Mouse (Mus musculus): ENCODE results near the gene Klhl33. TPM values are rescaled to one million over a fixed set of nuclear protein-coding genes. Genes with fewer than 3 reads are reported as not detected.
"Not testable (repeated sequence)": the region's sequence is repeated elsewhere in the genome, so short reads cannot be mapped to it uniquely, and the experiment has no call there.

The Klhl33 gene
- polyA plus RNA-seq (2015; fragmentation: Nextera tagmentation; extraction: Ambion mirVana) = 0.27 and 0.41 TPM in 2 replicates

DNA sequence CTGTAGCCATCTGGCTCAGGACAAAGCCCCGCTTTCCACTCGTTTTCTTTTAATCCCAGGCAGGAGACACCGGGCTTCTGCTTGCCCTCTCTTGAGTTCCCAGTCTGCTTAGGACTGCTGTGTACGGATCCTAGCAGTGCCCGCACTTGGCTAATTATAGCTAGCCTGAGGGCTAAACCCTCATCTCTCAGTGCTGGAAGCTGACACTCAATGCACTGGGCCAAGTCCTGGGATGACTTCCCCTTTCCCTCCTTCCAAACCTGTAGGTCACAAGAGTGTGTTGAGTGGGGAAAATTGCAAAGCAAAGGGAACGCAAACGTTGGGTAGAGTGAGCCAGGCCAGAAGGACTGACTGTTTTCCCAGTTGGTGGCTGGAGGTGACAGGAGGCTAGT, at the start of gene Klhl33:
Klhl33 (minus strand) TSS at position 134 of the 392 bp plus-strand sequence.
- H3K4me1 ChIP-seq (ENCODE audit: insufficient read depth, low read length) = peaks cover 15% of the 10 kb centered on the region
- 49% methylated on average over 7 of the region's 7 CpGs for WGBS
- peak within 1 kb of the TSS; percentile 65 for H3K9ac ChIP-seq (replicated peaks; ENCODE audit: low read length)
- H3K36me3 ChIP-seq (ENCODE audit: insufficient read depth, low read length) = no peaks in the 10 kb centered on the region
- H3K4me3 ChIP-seq (ENCODE audit: low read length) = peak within 1 kb of the TSS; percentile 51
- peak within 1 kb of the TSS; percentile 88 for H3K4me2 ChIP-seq (replicated peaks; ENCODE audit: low read depth, low read length)
- H3K9me3 ChIP-seq (ENCODE audit: low read length) = no peaks in the 10 kb centered on the region
- H3K27ac ChIP-seq (ENCODE audit: low read length) = no peak within 1 kb of the TSS
- H3K27me3 ChIP-seq (ENCODE audit: insufficient read depth, low read length) = peaks cover 14% of the 10 kb centered on the region; the same call in 1 of the 2 replicates
- ATAC-seq (ENCODE audit: low FRiP score, low TSS enrichment) = no peak; the same call in 1 of the 2 replicates

DNA sequence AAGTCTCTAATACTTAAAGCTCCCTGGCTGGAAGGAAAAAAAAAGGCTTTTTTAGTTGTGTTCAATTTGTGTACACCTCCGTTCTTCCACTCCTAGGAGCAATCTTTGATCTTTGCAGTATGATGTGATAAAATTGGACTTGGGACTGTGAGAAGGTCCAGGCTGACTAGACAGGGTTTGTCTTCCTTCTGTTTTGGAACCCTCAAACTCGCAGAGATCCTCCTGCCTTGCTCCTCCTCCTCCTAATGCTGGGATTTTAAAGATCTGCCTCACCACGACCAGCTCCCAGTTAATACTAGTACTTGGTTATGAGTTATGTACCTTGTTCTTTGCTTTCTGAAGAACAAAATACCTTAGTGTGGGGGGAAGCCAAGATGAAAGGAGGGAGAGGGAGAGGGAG, 48.2 kb upstream of the Klhl33 start:
- ATAC-seq (ENCODE audit: low FRiP score, low TSS enrichment); H3K27ac ChIP-seq (ENCODE audit: low read length); H3K27me3 ChIP-seq (ENCODE audit: insufficient read depth, low read length); H3K36me3 ChIP-seq (ENCODE audit: insufficient read depth, low read length); H3K4me1 ChIP-seq (ENCODE audit: insufficient read depth, low read length); H3K9me3 ChIP-seq (ENCODE audit: low read length): not testable (repeated sequence)
- Histone ChIP-seq H3K4me2 (replicated peaks; ENCODE audit: low read depth, low read length) (peak overlapping the region; percentile 71), H3K4me3 (ENCODE audit: low read length) (peak overlapping the region; percentile 53), H3K9ac (replicated peaks; ENCODE audit: low read length) (peak overlapping the region; percentile 65)
- WGBS = 15% methylated on average over 3 of the region's 3 CpGs

DNA sequence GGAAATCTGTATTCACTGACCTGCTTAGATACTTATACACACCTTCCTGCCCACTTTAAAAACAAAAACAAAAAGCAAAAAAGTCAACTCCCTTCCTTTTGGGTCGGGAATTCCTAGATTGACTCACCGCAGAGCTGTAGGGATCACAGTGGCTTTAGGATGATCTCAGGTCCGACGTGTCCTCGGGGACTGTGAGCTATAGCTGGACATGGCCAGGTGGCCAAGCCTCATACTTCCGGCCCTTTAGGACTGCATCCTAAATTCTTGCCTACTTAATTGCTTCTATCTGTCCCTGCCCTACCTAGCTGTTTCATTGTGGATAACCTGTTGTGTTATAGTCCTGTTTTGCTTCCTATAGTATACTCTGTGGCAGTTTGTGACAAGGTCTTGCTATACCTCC, 47.8 kb upstream of the Klhl33 start:
- 7% methylated on average over 6 of the region's 6 CpGs for WGBS
- Histone ChIP-seq H3K4me3 (ENCODE audit: low read length) (peak overlapping the region; percentile 53), H3K27ac (ENCODE audit: low read length) (peak overlapping the region; percentile 88), H3K4me2 (replicated peaks; ENCODE audit: low read depth, low read length) (peak overlapping the region; percentile 71), H3K9ac (replicated peaks; ENCODE audit: low read length) (peak overlapping the region; percentile 65)
- not testable (repeated sequence) for ATAC-seq (ENCODE audit: low FRiP score, low TSS enrichment); H3K27me3 ChIP-seq (ENCODE audit: insufficient read depth, low read length); H3K4me1 ChIP-seq (ENCODE audit: insufficient read depth, low read length); H3K9me3 ChIP-seq (ENCODE audit: low read length); H3K36me3 ChIP-seq (ENCODE audit: insufficient read depth, low read length)

- peak overlapping the region; percentile 88 for H3K27ac ChIP-seq (ENCODE audit: low read length)
- peak overlapping the region; percentile 71 for H3K4me2 ChIP-seq (replicated peaks; ENCODE audit: low read depth, low read length)
- H3K4me3 ChIP-seq (ENCODE audit: low read length) = peak overlapping the region; percentile 53
- WGBS = under 1% methylated on average over 14 of the region's 15 CpGs
- not testable (repeated sequence) for H3K9me3 ChIP-seq (ENCODE audit: low read length); H3K4me1 ChIP-seq (ENCODE audit: insufficient read depth, low read length); H3K27me3 ChIP-seq (ENCODE audit: insufficient read depth, low read length); H3K36me3 ChIP-seq (ENCODE audit: insufficient read depth, low read length)
- peak; percentile 97 for ATAC-seq (ENCODE audit: low FRiP score, low TSS enrichment)
- H3K9ac ChIP-seq (replicated peaks; ENCODE audit: low read length) = peak overlapping the region; percentile 65
Measured at GRCm38 (mm10) chr14:50944668-50945033, 47.3 kb upstream of the Klhl33 start.

DNA sequence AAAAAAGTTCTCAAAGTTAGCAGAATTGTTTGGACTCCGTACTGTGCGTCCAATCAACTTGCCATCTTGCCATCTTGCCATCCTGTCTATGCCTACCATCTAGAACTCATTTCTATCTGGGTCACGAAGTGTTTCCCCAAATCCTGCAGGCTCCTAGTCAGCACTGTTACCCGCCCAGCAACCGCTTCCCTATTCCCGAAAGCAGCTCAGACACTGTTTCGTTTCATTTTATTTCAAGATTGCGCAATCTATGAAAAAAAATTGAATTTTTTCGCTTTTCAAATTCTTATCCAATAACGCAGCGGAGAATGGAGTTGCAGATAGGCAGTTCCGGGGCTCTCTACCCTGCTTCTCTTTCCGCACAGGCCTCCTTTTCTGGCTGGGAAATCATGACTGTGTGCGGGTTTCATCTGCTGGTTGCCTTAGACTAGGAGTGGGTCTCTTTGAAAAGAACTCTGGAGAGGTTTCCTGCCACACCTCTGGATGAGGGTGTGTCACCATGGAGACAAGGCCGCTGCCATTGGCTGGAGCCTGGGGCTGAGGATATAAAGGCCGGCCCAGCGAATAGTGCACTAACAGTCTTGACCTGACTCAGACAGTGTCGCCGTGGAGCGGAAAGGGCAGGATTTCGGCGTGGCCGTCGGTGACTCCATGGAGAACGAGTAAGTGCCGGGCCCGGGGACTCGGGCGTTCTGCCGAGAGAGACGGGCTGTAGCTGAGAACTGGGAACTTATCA, 46.8 kb upstream of the Klhl33 start, which contains the start of gene Gm49342:
Gm49342 (plus strand) TSS at position 586 of the 736 bp plus-strand sequence.
- Histone ChIP-seq H3K36me3 (ENCODE audit: insufficient read depth, low read length) (no peaks in the 10 kb centered on the region), H3K4me2 (replicated peaks; ENCODE audit: low read depth, low read length) (peak within 1 kb of the TSS; percentile 71), H3K4me1 (ENCODE audit: insufficient read depth, low read length) (peaks cover 8% of the 10 kb centered on the region; the same call in 1 of the 2 replicates), H3K9ac (replicated peaks; ENCODE audit: low read length) (peak within 1 kb of the TSS; percentile 65), H3K4me3 (ENCODE audit: low read length) (peak within 1 kb of the TSS; percentile 53), H3K27ac (ENCODE audit: low read length) (peak within 1 kb of the TSS; percentile 88), H3K9me3 (ENCODE audit: low read length) (no peaks in the 10 kb centered on the region), H3K27me3 (ENCODE audit: insufficient read depth, low read length) (no peaks in the 10 kb centered on the region)
- peak; percentile 99 for ATAC-seq (ENCODE audit: low FRiP score, low TSS enrichment)
- 17% methylated on average over 31 of the region's 31 CpGs for WGBS

DNA sequence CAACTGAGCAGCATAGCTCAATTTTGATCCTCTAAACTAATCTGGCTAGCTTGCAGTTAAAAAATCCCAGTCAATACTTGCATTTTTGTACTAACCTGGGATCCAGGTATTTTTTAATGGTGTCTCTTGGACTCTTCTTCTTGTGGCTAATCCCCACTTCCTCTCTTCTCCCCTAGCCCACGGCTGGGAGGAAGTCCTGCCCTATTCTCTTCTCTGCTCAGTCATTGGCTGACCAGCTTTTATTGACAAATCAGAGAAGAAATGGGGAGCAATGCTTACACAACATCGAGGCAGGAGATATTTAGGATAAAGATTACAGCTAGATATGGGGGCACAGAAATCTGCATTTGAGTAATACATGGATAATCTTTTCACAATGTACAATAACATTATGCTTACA, 41.6 kb upstream of the Klhl33 start:
- H3K27ac ChIP-seq (ENCODE audit: low read length) = no peak overlapping the region
- no peaks in the 10 kb centered on the region for H3K27me3 ChIP-seq (ENCODE audit: insufficient read depth, low read length)
- no peak for ATAC-seq (ENCODE audit: low FRiP score, low TSS enrichment)
- H3K9me3 ChIP-seq (ENCODE audit: low read length) = no peaks in the 10 kb centered on the region
- no peak overlapping the region for H3K4me2 ChIP-seq (replicated peaks; ENCODE audit: low read depth, low read length)
- WGBS = 48% methylated on average over 2 of the region's 2 CpGs
- no peak overlapping the region for H3K4me3 ChIP-seq (ENCODE audit: low read length)
- H3K9ac ChIP-seq (replicated peaks; ENCODE audit: low read length) = no peak overlapping the region
- no peaks in the 10 kb centered on the region for H3K36me3 ChIP-seq (ENCODE audit: insufficient read depth, low read length)
- 0 out of 2 replicates have a peak, but pooled peaks cover 2% of the 10 kb centered on the region for H3K4me1 ChIP-seq (ENCODE audit: insufficient read depth, low read length)

- Histone ChIP-seq H3K9me3 (ENCODE audit: low read length) (no peaks in the 10 kb centered on the region), H3K4me1 (ENCODE audit: insufficient read depth, low read length) (no peaks in the 10 kb centered on the region), H3K27ac (ENCODE audit: low read length) (no peak overlapping the region), H3K27me3 (ENCODE audit: insufficient read depth, low read length) (no peaks in the 10 kb centered on the region), H3K36me3 (ENCODE audit: insufficient read depth, low read length) (no peaks in the 10 kb centered on the region), H3K4me3 (ENCODE audit: low read length) (no peak overlapping the region), H3K4me2 (replicated peaks; ENCODE audit: low read depth, low read length) (no peak overlapping the region), H3K9ac (replicated peaks; ENCODE audit: low read length) (no peak overlapping the region)
- ATAC-seq (ENCODE audit: low FRiP score, low TSS enrichment) = no peak
- WGBS = 89% methylated on average over 3 of the region's 3 CpGs
Measured at GRCm38 (mm10) chr14:50938119-50938908, 41.0 kb upstream of the Klhl33 start.

- Histone ChIP-seq H3K4me3 (ENCODE audit: low read length) (no peak overlapping the region), H3K9ac (replicated peaks; ENCODE audit: low read length) (no peak overlapping the region), H3K9me3 (ENCODE audit: low read length) (no peaks in the 10 kb centered on the region), H3K4me2 (replicated peaks; ENCODE audit: low read depth, low read length) (no peak overlapping the region), H3K27ac (ENCODE audit: low read length) (no peak overlapping the region), H3K36me3 (ENCODE audit: insufficient read depth, low read length) (no peaks in the 10 kb centered on the region), H3K4me1 (ENCODE audit: insufficient read depth, low read length) (peaks cover 4% of the 10 kb centered on the region; the same call in 1 of the 2 replicates), H3K27me3 (ENCODE audit: insufficient read depth, low read length) (no peaks in the 10 kb centered on the region)
- WGBS = 57% methylated on average over 1 of the region's 1 CpGs
- ATAC-seq (ENCODE audit: low FRiP score, low TSS enrichment) = no peak
Measured at GRCm38 (mm10) chr14:50936649-50937048, 39.3 kb upstream of the Klhl33 start.

GRCm38 (mm10) chr14:50931493-50932020, 34.2 kb upstream of the Klhl33 start:
- no peaks in the 10 kb centered on the region for H3K27me3 ChIP-seq (ENCODE audit: insufficient read depth, low read length)
- H3K4me2 ChIP-seq (replicated peaks; ENCODE audit: low read depth, low read length) = peak overlapping the region; percentile 66
- H3K4me1 ChIP-seq (ENCODE audit: insufficient read depth, low read length) = peaks cover 15% of the 10 kb centered on the region
- no peak for ATAC-seq (ENCODE audit: low FRiP score, low TSS enrichment)
- H3K9me3 ChIP-seq (ENCODE audit: low read length) = no peaks in the 10 kb centered on the region
- 7% methylated on average over 12 of the region's 12 CpGs for WGBS
- peaks cover 24% of the 10 kb centered on the region for H3K36me3 ChIP-seq (ENCODE audit: insufficient read depth, low read length)
- peak overlapping the region; percentile 85 for H3K27ac ChIP-seq (ENCODE audit: low read length)
- H3K4me3 ChIP-seq (ENCODE audit: low read length) = peak overlapping the region; percentile 86
- H3K9ac ChIP-seq (replicated peaks; ENCODE audit: low read length) = peak overlapping the region; percentile 67
